Mouse (Mus musculus) brain, adult 2 months (tissue): Measurements from ENCODE around the gene Snrnp70.

ENCODE experiments used
- DNase-seq: peaks from one replicate; pipeline ENCODE4 v3.0.0; 2011; ENCODE audit warnings: low read depth, low spot score

Snrnp70 gene

GRCm38 (mm10) chr7:45337469-45337868, 58.1 kb downstream of the Snrnp70 start:
- DNase-seq, result no peak

DNA sequence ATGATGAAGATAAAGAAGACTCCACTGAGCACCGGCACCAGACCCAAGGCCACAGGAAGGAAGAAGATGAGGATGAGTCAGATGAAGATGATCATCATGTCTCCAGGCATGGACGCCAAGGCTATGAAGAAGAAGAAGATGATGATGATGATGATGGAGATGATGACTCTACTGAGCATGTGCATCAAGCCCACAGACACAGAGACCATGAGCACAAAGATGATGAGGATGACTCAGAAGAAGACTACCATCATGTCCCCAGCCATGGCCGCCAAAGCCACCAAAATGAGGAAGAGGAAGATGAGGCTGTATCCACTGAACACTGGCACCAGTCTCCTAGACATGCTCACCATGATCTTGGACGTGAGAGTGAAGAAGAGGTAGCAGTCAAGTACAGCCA, 59.2 kb downstream of the Snrnp70 start:
- DNase-seq, result no peak

GRCm38 (mm10) chr7:45335056-45335455, 60.5 kb downstream of the Snrnp70 start, which contains the start of gene Hrc:
Hrc (plus strand) TSS chr7:45335290.
- DNase-seq, result no peak

- no peak for DNase-seq
Observed at GRCm38 (mm10) chr7:45334605-45335004, 60.9 kb downstream of the Snrnp70 start.

GRCm38 (mm10) chr7:45333431-45333982, 62.0 kb downstream of the Snrnp70 start, which contains the start of gene Trpm4:
Trpm4 (minus strand) TSS chr7:45333780.
- peak; percentile 73 for DNase-seq

DNA sequence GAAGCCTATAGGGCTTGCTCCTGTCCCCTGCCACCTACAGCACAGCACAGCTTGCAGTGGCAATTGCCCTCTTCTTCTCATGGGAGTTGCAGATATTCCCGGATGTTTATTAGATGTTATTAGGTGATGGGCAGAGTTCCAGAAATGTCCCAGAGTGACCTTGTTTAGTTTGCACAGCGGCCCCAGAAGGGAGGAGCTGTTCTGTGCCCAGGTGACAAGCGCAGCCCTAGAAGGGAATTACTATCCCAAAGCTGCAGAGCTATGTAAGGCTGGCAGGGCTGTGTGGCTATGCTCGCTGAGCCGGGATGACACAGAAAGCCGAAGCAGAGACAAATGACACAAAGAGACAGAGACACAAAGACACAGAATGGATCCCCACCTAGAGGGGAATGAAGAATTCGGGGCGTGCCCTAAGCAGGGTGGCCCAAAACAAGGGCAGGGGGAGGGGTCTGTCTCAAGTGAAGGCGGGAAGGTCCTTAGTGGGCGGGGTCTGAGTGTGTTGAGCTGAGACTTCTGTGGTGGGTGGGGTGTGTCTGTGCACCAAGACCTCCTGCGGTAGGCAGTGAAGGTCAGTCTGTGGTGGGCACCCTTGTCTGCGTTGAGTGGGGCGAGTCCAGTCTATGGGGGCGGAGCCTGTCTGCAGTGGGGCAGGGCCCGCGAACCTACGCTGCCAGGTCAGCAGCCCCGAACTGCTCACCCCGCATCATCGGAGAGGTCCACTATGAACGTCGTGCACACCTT, 62.7 kb downstream of the Snrnp70 start:
- peak; percentile 49 for DNase-seq

- DNase-seq, result no peak
Observed at GRCm38 (mm10) chr7:45331502-45331901, 64.0 kb downstream of the Snrnp70 start.

DNA sequence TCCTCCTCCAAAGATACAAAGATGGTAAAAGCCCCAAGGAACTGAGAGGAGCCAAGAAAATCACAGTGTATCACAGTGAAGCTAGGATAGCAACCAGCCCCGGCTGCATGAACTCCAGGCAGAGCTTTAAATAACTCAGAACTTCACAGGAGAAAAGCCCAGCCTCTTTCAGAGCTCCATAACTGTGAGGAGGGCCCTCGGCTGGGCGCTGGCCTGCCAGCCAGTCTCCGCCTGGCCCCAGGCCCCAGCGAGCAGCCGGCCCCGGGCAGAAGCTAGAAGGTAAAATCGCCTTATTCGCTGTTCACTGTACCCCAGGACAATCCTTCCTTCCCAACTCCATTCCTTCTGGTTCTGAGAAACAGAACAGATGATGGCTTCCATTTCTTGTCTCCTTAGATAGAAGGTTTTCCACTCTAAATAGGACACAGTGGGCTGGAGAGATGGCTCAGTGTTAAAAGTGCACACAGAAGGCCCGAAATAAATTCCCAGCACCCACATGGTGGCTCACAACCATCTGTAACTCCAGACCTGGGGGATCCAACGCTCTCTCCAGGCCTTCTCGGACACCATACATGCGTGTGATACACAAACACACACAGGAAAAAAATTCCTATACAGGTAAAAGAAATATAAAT, 66.6 kb downstream of the Snrnp70 start:
- peak; percentile 65 for DNase-seq
